Mouse (Mus musculus): Measurements from ENCODE around the gene Gdf10. TPM values are rescaled to one million over a fixed set of nuclear protein-coding genes. Genes with fewer than 3 reads are reported as not detected.

Gene Gdf10
- polyA plus RNA-seq, 1 experiment from 2014 or later, result 9.4 TPM

Other genes with a start within 250 kb of the Gdf10 start
- 0.34 and 0.45 TPM in 2 replicates for gene Gdf2, start 17.5 kb downstream of the Gdf10 start, polyA plus RNA-seq (2015; fragmentation: Nextera tagmentation; extraction: Ambion mirVana)
- gene Rbp3, start 30.4 kb downstream of the Gdf10 start, polyA plus RNA-seq (2015; fragmentation: Nextera tagmentation; extraction: Ambion mirVana), result not detected in 2 replicates
- 0.18 and 0.20 TPM in 2 replicates for gene Zfp488, start 55.2 kb downstream of the Gdf10 start, polyA plus RNA-seq (2015; fragmentation: Nextera tagmentation; extraction: Ambion mirVana)
- gene Gm30083, start 91.6 kb downstream of the Gdf10 start, polyA plus RNA-seq (2015; fragmentation: Nextera tagmentation; extraction: Ambion mirVana), result not detected in 2 replicates
- gene Gm5460, start 93.2 kb downstream of the Gdf10 start, polyA plus RNA-seq (2015; fragmentation: Nextera tagmentation; extraction: Ambion mirVana), result not detected in 2 replicates
- gene Antxrl, start 129.1 kb downstream of the Gdf10 start, polyA plus RNA-seq (2015; fragmentation: Nextera tagmentation; extraction: Ambion mirVana), result not detected in 2 replicates
- 2.9 and 4.0 TPM in 2 replicates for gene Anxa8, start 162.4 kb downstream of the Gdf10 start, polyA plus RNA-seq (2015; fragmentation: Nextera tagmentation; extraction: Ambion mirVana)
- 0.79 and 1.5 TPM in 2 replicates for gene A630023A22Rik, start 179.2 kb downstream of the Gdf10 start, polyA plus RNA-seq (2015; fragmentation: Nextera tagmentation; extraction: Ambion mirVana)
- 0.21 and 0.41 TPM in 2 replicates for gene Npy4r, start 228.9 kb downstream of the Gdf10 start, polyA plus RNA-seq (2015; fragmentation: Nextera tagmentation; extraction: Ambion mirVana)